Mouse (Mus musculus) G1E (cell line): ENCODE results near the gene Tm7sf3. TPM values are rescaled to one million over a fixed set of nuclear protein-coding genes. Genes with fewer than 3 reads are reported as not detected.

ENCODE experiments used
- ATAC-seq: 2 replicates; pipeline ENCODE4 v1.8.0; 2016; ENCODE audit warnings: mild to moderate bottlenecking; ENCODE audit not compliant: insufficient number of reproducible peaks, poor library complexity, low FRiP score, severe bottlenecking; ENCODE audit errors: extremely low read depth
- DNase-seq: peaks from one replicate; pipeline ENCODE4 v3.0.0; 2012; ENCODE audit warnings: low spot score
- H3K27me3 ChIP-seq: 2 replicates; pipeline ENCODE4 v1.6.1; 2012; ENCODE audit warnings: mild to moderate bottlenecking, low read length, inconsistent platforms; ENCODE audit not compliant: insufficient read depth
- H3K36me3 ChIP-seq: replicated peaks from 2 replicates; pipeline ENCODE3; 2012; ENCODE audit warnings: mild to moderate bottlenecking, inconsistent platforms
- H3K4me1 ChIP-seq: 2 replicates; pipeline ENCODE4 v1.6.1; 2012; ENCODE audit warnings: low read depth, low read length, inconsistent platforms, mixed read lengths; ENCODE audit not compliant: insufficient read depth
- H3K4me3 ChIP-seq: 2 replicates; pipeline ENCODE4 v1.5.1; 2012; ENCODE audit warnings: low read depth, mild to moderate bottlenecking, inconsistent platforms, low read length, moderate library complexity, mixed read lengths
- H3K9me3 ChIP-seq: replicated peaks from 2 replicates; pipeline ENCODE4 v1.6.1; 2012; ENCODE audit warnings: inconsistent platforms
- CTCF ChIP-seq: IDR thresholded peaks from 2 replicates; pipeline ENCODE4 v1.5.1; 2012; ENCODE audit warnings: low read depth, low read length, inconsistent platforms, mixed read lengths
- GATA1 ChIP-seq: IDR thresholded peaks from 2 replicates; pipeline ENCODE4 v1.6.1; 2012; ENCODE audit warnings: borderline replicate concordance, low read length, inconsistent platforms, mixed read lengths
- GATA2 ChIP-seq: IDR thresholded peaks from 2 replicates; pipeline ENCODE4 v1.6.1; 2012; ENCODE audit warnings: low read depth, low read length, inconsistent platforms, borderline replicate concordance
- POLR2AphosphoS5 ChIP-seq: IDR thresholded peaks from 2 replicates; pipeline ENCODE4 v1.6.1; 2012; ENCODE audit warnings: low read depth, low read length, inconsistent platforms; ENCODE audit not compliant: insufficient replicate concordance
- TAL1 ChIP-seq: conservative IDR thresholded peaks from 2 replicates; pipeline ENCODE4 v1.6.1; 2012; ENCODE audit warnings: low read depth, low read length, inconsistent platforms, mixed read lengths
- polyA plus RNA-seq: library from polyadenylated mRNA; stranded (reverse); fragments of >175 nt; gene quantifications from 2 replicates; pipeline ENCODE4 v1.2.3, GENCODE M21; 2012
- total RNA-seq, 2 experiments: library from RNA; stranded (forward) in 1 of 2; stranded (reverse) in 1 of 2; fragments of 200-1000 nt in 1 of 2; fragments of >200 nt in 1 of 2; fragmentation: Nextera tagmentation in 1 of 2; gene quantifications; 2 replicates each; pipeline ENCODE4 v1.2.3; 2014 to 2017

The Tm7sf3 gene
- total and polyA plus RNA-seq, 3 experiments, result 24.7 to 27.8 (median 25.0) TPM

DNA sequence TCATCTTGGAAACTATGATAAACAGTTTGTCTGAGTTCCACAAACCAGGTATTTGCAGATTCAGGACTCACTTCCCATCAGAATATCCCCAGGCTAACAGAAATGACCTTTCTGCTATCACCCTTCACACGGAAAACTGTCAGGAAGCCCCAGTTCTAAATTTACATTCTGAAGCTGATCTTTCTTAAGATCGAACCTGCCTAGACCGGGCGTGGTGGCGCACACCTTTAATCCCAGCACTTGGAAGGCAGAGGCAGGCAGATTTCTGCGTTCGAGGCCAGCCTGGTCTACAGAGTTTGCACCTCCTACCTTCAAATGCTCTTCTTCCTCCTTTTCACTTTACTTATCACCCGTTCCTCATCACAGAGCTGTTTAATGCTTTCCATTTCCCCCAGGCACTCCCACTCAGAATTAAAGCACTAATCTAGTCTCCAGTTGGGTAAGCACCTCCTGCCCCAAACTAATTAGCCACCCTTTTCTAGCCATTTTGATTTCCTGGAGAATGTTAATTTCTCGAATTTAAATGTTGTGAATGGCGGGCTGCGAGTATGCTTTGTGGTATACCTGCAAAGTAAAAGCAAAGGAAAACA lies 908 bp downstream of the Tm7sf3 start:
- Histone ChIP-seq H3K27me3 (no peaks in the 10 kb centered on the region), H3K4me3 (peak overlapping the region; percentile 90), H3K36me3 (peaks cover 5% of the 10 kb centered on the region), H3K4me1 (peaks cover 31% of the 10 kb centered on the region), H3K9me3 (no peaks in the 10 kb centered on the region)
- DNase-seq, result no peak
- TF ChIP-seq CTCF (no peak), GATA1 (no peak), POLR2AphosphoS5 (no peak), TAL1 (no peak), GATA2 (no peak)
- ATAC-seq, result no peak

DNA sequence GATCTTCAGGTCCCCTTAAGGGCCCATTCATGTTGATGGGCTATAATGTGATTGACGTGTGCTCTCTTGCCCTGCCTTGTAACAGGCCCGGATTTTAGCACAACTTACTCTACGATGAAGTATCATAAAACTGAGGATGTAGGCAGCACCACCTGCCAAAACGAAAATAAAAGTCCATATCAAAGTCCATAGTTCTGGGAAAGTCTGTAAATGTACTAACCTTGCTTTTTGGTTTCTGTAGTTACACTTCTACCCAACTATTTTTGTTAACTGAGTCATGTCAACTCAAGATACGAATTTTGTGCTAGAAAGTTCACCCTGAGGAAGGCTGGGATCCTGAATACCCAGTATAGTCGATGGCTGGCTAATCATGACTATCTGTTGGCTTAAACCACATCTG lies 1.6 kb downstream of the Tm7sf3 start:
- no peak for DNase-seq
- peaks cover 31% of the 10 kb centered on the region for H3K4me1 ChIP-seq
- TF ChIP-seq POLR2AphosphoS5 (no peak), GATA2 (no peak), CTCF (no peak), TAL1 (no peak), GATA1 (no peak)
- H3K4me3 ChIP-seq, result no peak overlapping the region
- no peak for ATAC-seq
- H3K27me3 ChIP-seq, result no peaks in the 10 kb centered on the region
- H3K36me3 ChIP-seq, result peaks cover 2% of the 10 kb centered on the region
- no peaks in the 10 kb centered on the region for H3K9me3 ChIP-seq

DNA sequence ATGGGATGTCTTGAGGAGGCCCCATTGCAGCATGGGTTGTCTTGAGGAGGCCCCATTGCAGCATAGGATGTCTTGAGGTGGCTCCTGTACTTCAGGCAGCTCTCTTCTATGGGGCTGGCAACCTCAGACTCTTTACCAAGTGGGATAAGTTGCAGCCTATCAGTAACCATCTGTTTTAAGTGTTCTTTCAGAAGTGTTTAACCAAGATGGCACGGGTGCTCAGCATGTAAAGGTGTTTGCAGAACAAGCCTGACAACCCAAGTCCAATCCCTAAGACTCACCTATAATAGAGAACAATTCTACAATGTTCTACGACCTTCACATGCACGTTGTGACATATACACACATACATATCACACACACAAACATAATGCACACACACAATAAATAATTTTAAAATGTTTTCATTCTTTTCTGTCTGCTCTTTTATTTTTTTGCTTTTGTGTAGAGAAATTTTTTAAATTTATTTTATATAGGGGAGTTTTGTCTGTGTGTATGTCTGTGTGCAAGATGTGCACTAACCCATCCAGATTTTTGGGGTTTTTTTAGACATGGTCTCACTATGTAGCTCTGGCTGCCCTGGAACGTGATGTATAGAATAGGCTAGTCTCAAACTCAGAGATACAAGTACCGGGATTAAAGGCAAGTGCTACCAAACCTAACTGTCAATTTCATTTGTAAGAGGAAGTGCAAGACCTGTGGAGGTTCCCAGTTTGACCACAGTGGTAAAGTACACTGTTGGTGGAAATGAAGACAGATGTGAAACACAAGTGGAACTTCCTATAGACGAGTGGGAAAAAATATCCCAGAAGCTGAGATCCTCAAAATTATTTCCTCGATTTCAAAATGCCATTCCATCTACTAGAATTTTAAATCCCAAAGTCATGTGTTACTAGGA lies 2.3 kb downstream of the Tm7sf3 start:
- DNase-seq, result no peak
- ATAC-seq, result no peak
- Histone ChIP-seq H3K9me3 (no peaks in the 10 kb centered on the region), H3K36me3 (no peaks in the 10 kb centered on the region), H3K27me3 (no peaks in the 10 kb centered on the region), H3K4me1 (peaks cover 31% of the 10 kb centered on the region), H3K4me3 (no peak overlapping the region)
- TF ChIP-seq TAL1 (no peak), GATA2 (no peak)

DNA sequence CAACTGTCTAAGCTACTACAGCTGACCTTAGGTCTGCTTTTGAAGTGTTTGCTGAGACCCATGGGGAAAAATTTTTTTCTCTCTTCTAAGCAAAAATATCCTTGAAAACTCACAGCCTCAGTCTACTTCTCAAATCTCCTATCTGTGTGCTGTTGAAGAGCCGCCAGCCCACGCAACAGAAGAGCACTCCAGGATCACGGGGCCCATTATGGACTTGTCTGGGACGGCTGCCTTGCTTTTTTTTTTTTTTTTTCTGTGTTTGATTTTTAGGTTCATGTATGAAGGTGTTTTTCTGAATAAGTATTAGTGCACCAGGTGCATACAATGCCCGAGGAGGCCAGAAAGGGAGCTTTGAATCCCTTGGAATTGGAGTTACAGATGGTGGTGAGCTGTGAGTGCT lies 6.1 kb downstream of the Tm7sf3 start:
- H3K36me3 ChIP-seq, result peaks cover 8% of the 10 kb centered on the region
- H3K4me3 ChIP-seq, result no peak overlapping the region
- H3K4me1 ChIP-seq, result peaks cover 46% of the 10 kb centered on the region
- H3K9me3 ChIP-seq, result no peaks in the 10 kb centered on the region
- no peaks in the 10 kb centered on the region for H3K27me3 ChIP-seq
- ATAC-seq (no peak), DNase-seq (no peak)
- no peak for TF ChIP-seq POLR2AphosphoS5
- TF ChIP-seq GATA1, result no peak
- TF ChIP-seq GATA2, result no peak
- no peak for TF ChIP-seq CTCF
- no peak for TF ChIP-seq TAL1

DNA sequence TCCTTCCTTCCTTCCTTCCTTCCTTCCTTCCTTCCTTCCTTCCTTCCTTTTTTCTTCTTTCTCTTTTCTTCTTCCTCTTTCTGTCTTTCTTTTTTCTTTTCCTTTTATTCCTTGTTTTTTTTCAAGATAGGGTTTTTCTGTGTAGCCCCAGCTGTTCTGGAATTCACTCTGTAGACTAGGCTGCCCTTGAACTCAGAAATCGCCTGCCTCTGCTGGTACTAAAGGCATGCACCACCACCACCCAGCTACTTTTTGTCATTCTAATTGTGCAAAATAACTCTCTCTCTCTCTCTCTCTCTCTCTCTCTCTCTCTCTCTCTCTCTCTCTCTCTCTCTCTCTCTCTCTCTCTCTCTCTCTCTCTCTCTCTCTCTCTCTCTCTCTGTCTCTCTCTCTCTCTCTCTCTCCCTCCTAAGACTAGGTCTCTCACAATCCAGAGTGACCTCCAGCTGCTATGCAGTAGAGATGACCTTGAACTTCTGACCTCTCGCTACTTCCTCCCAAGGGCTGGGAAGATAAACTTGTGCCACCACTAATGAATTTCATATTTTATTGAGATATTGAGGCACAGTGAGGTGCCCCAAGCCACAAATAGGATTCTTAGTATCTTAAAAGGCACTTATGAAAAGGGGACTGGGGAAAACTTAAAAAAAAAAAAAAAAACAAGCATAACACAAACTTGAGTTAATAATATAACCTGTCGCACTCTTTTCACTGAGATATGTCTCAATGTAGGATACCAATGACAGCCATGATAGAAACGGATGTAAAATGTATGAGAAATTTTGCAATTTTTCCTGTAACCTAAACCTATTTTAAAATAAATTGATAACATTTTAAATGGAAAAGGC lies 7.6 kb downstream of the Tm7sf3 start:
- DNase-seq, result no peak
- H3K4me3 ChIP-seq, result peak overlapping the region; percentile 86
- no peak for ATAC-seq
- H3K36me3 ChIP-seq, result peaks cover 17% of the 10 kb centered on the region
- TF ChIP-seq POLR2AphosphoS5 (no peak), CTCF (no peak), TAL1 (no peak), GATA2 (no peak), GATA1 (no peak)
- no peaks in the 10 kb centered on the region for H3K9me3 ChIP-seq
- no peaks in the 10 kb centered on the region for H3K27me3 ChIP-seq
- H3K4me1 ChIP-seq, result peaks cover 48% of the 10 kb centered on the region
